Mouse (Mus musculus) embryo, embryonic 11 days (tissue): ENCODE results near the gene Map7.

ENCODE experiments used
- DNase-seq: peaks from one replicate; pipeline ENCODE4 v3.0.0-alpha.2; 2015

Gene Map7

GRCm38 (mm10) chr10:20238281-20238680 lies 90.0 kb downstream of the Map7 start:
- DNase-seq = no peak

GRCm38 (mm10) chr10:20240858-20241257 lies 92.6 kb downstream of the Map7 start:
- no peak for DNase-seq

- no peak for DNase-seq
These were observed 95.0 kb downstream of the Map7 start for GRCm38 (mm10) chr10:20243321-20243720.

GRCm38 (mm10) chr10:20245082-20245481 lies 96.8 kb downstream of the Map7 start:
- DNase-seq = no peak

GRCm38 (mm10) chr10:20249091-20249490 lies 100.8 kb downstream of the Map7 start:
- DNase-seq = no peak

GRCm38 (mm10) chr10:20255579-20255978 lies 107.3 kb downstream of the Map7 start:
- no peak for DNase-seq

GRCm38 (mm10) chr10:20257054-20257643 lies 108.9 kb downstream of the Map7 start:
- DNase-seq = no peak

GRCm38 (mm10) chr10:20257721-20258720 lies 109.8 kb downstream of the Map7 start:
- DNase-seq = no peak

GRCm38 (mm10) chr10:20259476-20259875 lies 111.2 kb downstream of the Map7 start:
- no peak for DNase-seq

- no peak for DNase-seq
These were observed 114.6 kb downstream of the Map7 start for GRCm38 (mm10) chr10:20262896-20263295.

GRCm38 (mm10) chr10:20264479-20264878 lies 116.2 kb downstream of the Map7 start:
- no peak for DNase-seq

GRCm38 (mm10) chr10:20267032-20267431 lies 118.8 kb downstream of the Map7 start:
- DNase-seq = no peak

- DNase-seq = no peak
These were observed 120.7 kb downstream of the Map7 start for GRCm38 (mm10) chr10:20268945-20269344.

GRCm38 (mm10) chr10:20272380-20272779 lies 124.1 kb downstream of the Map7 start:
- no peak for DNase-seq

- DNase-seq = no peak
These were observed 125.0 kb downstream of the Map7 start for GRCm38 (mm10) chr10:20273278-20273677.

GRCm38 (mm10) chr10:20274022-20274421 lies 125.8 kb downstream of the Map7 start:
- DNase-seq = no peak

- DNase-seq = no peak
These were observed 133.2 kb downstream of the Map7 start for GRCm38 (mm10) chr10:20281456-20281855.

- peak; percentile 81 for DNase-seq
These were observed 137.2 kb downstream of the Map7 start for GRCm38 (mm10) chr10:20285289-20285975.

- peak; percentile 70 for DNase-seq
These were observed 137.9 kb downstream of the Map7 start for GRCm38 (mm10) chr10:20285994-20286836.

GRCm38 (mm10) chr10:20287369-20287768 lies 139.1 kb downstream of the Map7 start:
- DNase-seq = peak; percentile 46

- DNase-seq = peak; percentile 95
These were observed 142.2 kb downstream of the Map7 start for GRCm38 (mm10) chr10:20290467-20290883.

GRCm38 (mm10) chr10:20295961-20296360 lies 147.7 kb downstream of the Map7 start:
- DNase-seq = no peak
